Mouse (Mus musculus) liver, embryonic 14.5 days (tissue): ENCODE measurements around the gene Rapgef4.

ENCODE experiments used
- CTCF ChIP-seq: IDR thresholded peaks from 2 replicates; pipeline ENCODE4 v1.5.1; 2016; ENCODE audit warnings: antibody characterized with exemption, low read depth, control low read depth
- EP300 ChIP-seq: IDR thresholded peaks from 2 replicates; pipeline ENCODE4 v1.6.1; 2016; ENCODE audit warnings: antibody characterized with exemption, low read depth

DNA sequence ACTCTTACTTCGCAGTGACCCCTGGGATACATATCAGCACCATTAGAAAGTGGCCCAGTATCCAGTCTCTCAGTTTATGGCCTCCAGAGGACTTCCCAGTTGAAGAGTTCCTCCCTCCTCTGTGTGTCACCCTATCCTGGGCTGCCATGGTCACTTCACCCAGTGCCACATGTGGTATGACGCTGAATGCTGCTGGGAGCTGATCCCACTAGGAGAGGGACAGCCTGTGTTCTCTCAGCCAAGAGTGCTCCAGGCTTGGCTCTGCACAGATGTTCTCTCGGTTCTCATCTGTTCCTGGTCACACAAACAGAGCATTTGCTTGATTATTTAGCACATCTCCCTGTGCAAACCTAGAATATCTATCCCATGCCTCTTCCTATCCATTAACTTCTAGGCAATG is 151.2 kb downstream of the Rapgef4 start:
- TF ChIP-seq EP300 (no peak), CTCF (no peak)
